Mouse (Mus musculus): Measurements from ENCODE around the gene Fgf13. TPM values are rescaled to one million over a fixed set of nuclear protein-coding genes. Genes with fewer than 3 reads are reported as not detected.

The Fgf13 gene
- total RNA-seq (2021) = 10 to 100 TPM; 41.9 to 47.5 TPM
- long read RNA-seq, experiment 1, partial matches to known transcripts = 0 of 1 reads
- long read RNA-seq, experiment 1, other reads (novel, unspliced or antisense) = 1 of 1 reads
- long read RNA-seq, experiment 2, partial matches to known transcripts = 0 of 2 reads
- long read RNA-seq, experiment 2, other reads (novel, unspliced or antisense) = 2 of 2 reads

GRCm38 (mm10) chrX:59567695-59568431 is at the start of gene Fgf13:
Gene Fgf13, minus strand, starts transcription at chrX:59568071.
- peak; percentile 33 for DNase-seq

GRCm38 (mm10) chrX:59606535-59606934 is 38.7 kb upstream of the Fgf13 start:
- DNase-seq = no peak

- no peak for DNase-seq
Observed at GRCm38 (mm10) chrX:59589050-59589449, 21.2 kb upstream of the Fgf13 start.

- no peak for DNase-seq
Observed at GRCm38 (mm10) chrX:59585508-59586186, 17.8 kb upstream of the Fgf13 start.

GRCm38 (mm10) chrX:59584034-59584433 is 16.2 kb upstream of the Fgf13 start:
- no peak for DNase-seq

GRCm38 (mm10) chrX:59566826-59567694 is 811 bp downstream of the Fgf13 start:
- peak; percentile 12 for DNase-seq

GRCm38 (mm10) chrX:59566017-59566679 is 1.7 kb downstream of the Fgf13 start:
- no peak for DNase-seq

DNA sequence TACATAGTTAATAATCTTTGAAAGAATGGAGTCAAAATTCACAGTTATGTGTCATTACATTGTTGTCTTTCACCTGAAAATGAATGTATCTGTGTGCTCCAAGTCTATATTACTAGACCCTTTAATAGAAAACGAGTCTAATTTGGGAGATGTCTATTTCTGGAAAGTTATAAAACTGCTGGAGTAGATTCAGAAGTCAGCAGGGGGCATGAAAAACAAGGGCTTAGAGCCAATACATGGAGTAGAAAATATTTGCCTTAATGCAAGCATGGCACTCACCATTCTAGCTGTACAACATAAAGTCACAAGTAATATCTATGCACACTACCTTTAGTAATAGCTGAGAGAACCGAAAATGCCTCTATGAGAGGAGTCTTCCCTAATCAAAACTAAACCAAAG is 19.9 kb downstream of the Fgf13 start:
- DNase-seq = no peak

DNA sequence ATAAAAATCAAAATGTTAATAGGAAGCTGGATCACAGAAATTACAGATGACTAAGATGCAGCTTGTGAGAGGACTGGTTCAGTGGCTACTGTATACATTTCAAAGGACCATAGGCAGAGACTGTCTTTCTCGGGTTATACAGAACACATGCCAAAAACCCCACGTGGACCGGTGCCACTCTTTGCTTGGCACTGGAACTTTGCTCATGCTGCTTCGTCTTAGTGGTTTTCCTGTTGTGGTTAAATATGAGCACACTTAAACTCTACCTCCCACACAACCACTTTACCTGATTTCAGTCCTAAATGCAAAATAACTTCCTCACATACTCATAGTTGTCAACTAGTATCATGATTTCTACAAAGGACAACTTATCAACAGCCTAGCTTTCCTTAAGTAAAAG is 59.6 kb downstream of the Fgf13 start:
- DNase-seq = no peak

DNA sequence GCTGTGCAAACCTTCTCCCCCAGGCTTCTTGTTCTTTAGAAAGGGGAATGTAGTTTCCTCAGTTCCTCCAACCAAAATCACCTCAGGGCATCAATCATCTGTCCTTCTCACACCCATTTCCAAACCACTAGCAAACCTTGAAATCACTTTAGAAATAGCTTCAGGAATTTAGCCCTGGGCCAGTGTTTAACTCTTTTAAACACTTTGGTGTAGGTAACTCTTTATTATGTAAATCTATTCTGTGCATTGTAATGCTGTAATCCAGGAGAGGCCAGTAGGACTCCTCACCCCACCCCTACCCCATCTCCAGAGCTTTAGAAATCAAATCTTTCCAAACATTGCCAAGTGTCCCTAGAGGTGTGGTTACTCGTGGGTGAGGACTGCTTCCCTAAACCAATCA is 74.5 kb downstream of the Fgf13 start:
- no peak for DNase-seq

- no peak for DNase-seq
Observed at GRCm38 (mm10) chrX:59485426-59485825, 82.4 kb downstream of the Fgf13 start.

DNA sequence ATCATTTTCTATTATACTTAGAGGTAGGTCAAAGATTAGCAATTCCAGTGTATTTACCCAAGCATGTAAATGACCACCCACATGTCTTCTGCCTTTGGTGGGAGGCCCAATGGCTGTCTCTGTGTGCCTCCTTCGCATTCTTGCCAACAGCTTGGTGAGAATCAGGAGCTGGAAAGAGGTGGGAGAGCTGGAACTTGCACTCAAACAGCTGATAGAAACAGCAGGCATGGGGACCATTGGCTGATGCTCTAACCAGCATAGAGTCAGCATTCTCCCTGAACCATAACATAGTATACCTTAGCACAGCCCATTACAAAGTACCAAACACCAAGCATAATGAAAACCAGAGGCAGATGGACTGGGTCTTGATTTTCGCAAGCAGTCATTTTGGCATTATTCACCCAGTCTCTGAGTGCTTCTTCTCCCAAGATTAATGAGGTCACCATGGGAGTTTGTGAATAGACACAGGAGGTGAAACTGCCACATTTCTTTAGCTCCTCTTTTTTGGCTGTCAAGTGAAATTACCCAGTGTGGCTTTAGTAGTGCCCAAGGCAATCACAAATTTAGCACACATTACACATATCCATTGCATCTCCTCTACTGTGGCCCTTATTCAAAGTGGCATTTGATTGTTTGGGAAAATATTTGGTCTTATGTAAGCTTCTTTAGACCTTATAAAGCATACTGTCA is 165.1 kb downstream of the Fgf13 start:
- DNase-seq = no peak

DNA sequence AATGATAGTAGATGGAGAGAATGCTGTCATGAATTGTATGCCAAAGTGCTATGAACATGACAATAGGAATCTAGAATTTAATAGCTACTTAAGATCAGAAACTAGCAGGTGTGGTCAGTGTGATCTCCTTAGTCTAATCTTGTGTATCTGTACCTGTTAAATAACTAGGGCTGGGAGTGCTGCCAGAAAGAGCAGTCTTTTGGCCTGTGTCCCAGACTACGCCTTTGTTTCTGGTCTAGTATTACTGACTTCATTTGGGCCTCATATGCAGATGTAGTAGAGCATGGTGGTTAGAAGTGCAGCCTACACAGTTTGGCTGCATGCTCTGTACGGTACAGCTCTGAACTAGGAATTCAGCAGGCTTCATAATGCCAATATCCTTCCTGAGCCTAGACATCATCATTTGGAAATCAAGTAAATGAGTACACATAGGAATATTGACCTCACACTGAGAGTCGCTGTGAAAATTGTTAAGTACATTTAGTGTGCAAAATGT is 276.9 kb downstream of the Fgf13 start:
- no peak for DNase-seq

- no peak for DNase-seq
Observed at GRCm38 (mm10) chrX:59251576-59251975, 316.3 kb downstream of the Fgf13 start.

GRCm38 (mm10) chrX:59243752-59244151 is 324.1 kb downstream of the Fgf13 start:
- no peak for DNase-seq

GRCm38 (mm10) chrX:59243176-59243575 is 324.7 kb downstream of the Fgf13 start:
- DNase-seq = no peak

- no peak for DNase-seq
Observed at GRCm38 (mm10) chrX:59241460-59241747, 326.5 kb downstream of the Fgf13 start.

- DNase-seq = no peak
Observed at GRCm38 (mm10) chrX:59240683-59241459, 327.0 kb downstream of the Fgf13 start.

DNA sequence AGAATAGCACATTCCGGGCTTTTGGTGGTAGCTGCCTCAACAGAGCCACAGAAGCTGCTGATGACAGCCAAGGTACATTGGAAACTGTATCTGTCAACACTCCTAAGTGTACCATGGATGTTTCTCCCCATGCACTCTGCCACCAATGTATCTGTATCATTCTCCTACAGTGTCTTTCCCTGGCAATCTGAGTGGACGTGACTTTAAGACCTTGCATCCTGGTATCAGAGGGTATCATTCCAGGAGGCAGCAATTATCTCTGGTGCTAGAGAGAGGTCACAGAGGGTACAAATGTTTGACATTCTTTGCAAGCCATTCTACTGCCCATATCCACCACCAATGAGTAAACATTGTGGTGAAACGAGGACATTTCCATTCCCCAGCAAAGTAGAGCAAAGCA is 347.2 kb downstream of the Fgf13 start:
- no peak for DNase-seq

- DNase-seq = no peak
Observed at GRCm38 (mm10) chrX:59201146-59201545, 366.7 kb downstream of the Fgf13 start.
